Mouse (Mus musculus) stomach, embryonic 14.5 days (tissue): ENCODE data around the gene Trim33. TPM values are rescaled to one million over a fixed set of nuclear protein-coding genes. Genes with fewer than 3 reads are reported as not detected.

ENCODE experiments used
- ATAC-seq: fragments of 200-750 bp; cut with Nextera tagmentation; 2 replicates; pipeline ENCODE4 v1.8.0; 2017; ENCODE audit warnings: low read depth, moderate TSS enrichment; ENCODE audit not compliant: insufficient number of reproducible peaks, insufficient read depth, low FRiP score
- H3K27ac ChIP-seq: fragments of 300-500 bp; sonication (generic); 2 replicates; pipeline ENCODE4 v1.5.1; 2014; ENCODE audit warnings: mild to moderate bottlenecking, low read length, moderate library complexity, mixed read lengths
- H3K27me3 ChIP-seq: fragments of 300-500 bp; sonication (generic); 2 replicates; pipeline ENCODE4 v1.6.1; 2014; ENCODE audit warnings: low read length, control low read depth, mixed read lengths; ENCODE audit not compliant: control insufficient read depth, insufficient read depth
- H3K36me3 ChIP-seq: fragments of 300-500 bp; sonication (generic); 2 replicates; pipeline ENCODE4 v1.6.1; 2014; ENCODE audit warnings: mild to moderate bottlenecking, control low read depth, low read length, moderate library complexity, mixed read lengths; ENCODE audit not compliant: control insufficient read depth, insufficient read depth
- H3K4me1 ChIP-seq: fragments of 300-500 bp; sonication (generic); 2 replicates; pipeline ENCODE4 v1.6.1; 2014; ENCODE audit warnings: low read length, control low read depth, mixed read lengths; ENCODE audit not compliant: control insufficient read depth, insufficient read depth
- H3K4me2 ChIP-seq: fragments of 300-500 bp; sonication (generic); replicated peaks from 2 replicates; pipeline ENCODE4 v1.6.1; 2014; ENCODE audit warnings: low read depth, low read length, control low read depth
- H3K4me3 ChIP-seq: fragments of 300-500 bp; sonication (generic); 2 replicates; pipeline ENCODE4 v1.5.1; 2014; ENCODE audit warnings: low read depth, low read length, control low read depth
- H3K9ac ChIP-seq: fragments of 300-500 bp; sonication (generic); replicated peaks from 2 replicates; pipeline ENCODE4 v1.6.1; 2014; ENCODE audit warnings: low read depth, mild to moderate bottlenecking, control low read depth, low read length, moderate library complexity, mixed read lengths
- H3K9me3 ChIP-seq: fragments of 300-500 bp; sonication (generic); 2 replicates; pipeline ENCODE4 v1.6.1; 2016; ENCODE audit warnings: low read depth, low read length, control low read depth; ENCODE audit not compliant: control insufficient read depth
- WGBS: fragments of 180-500 bp; shearing (Covaris S2); extraction: QIAGEN DNeasy Blood & Tissue Kit; methylation state at CpG from one replicate; pipeline ENCODE4 v1.1.7; 2014; 5-methylcytosine and 5-hydroxymethylcytosine counted together
- polyA plus RNA-seq: library from polyadenylated mRNA; unstranded; fragments of >200 nt; fragmentation: Nextera tagmentation; extraction: Ambion mirVana; gene quantifications from 2 replicates; pipeline ENCODE4 v1.2.1, GENCODE M21; 2014

The Trim33 gene
- polyA plus RNA-seq, 1 experiment from 2014 or later = 36.4 TPM

DNA sequence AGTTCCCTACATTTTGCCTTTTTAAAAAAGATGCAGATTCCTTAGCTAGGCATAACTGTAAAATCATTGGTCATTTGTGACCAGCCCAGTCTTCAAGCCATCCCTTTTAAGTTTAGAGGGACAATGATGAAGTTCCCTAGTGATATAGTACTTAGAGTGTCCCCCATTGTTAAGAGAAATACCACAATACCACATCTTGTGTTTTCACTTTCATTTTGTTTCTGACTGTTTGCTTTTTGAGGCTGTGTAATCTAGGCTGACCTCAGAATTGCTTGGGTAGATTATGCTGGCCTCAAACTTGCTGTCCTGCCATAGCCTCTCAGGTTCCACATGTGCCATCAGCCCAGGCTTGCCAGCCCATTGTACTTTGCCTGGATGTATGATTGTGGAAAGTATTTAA is 35.2 kb downstream of the Trim33 start:
- H3K36me3 ChIP-seq = no peaks in the 10 kb centered on the region; the same call in 1 of the 2 replicates

DNA sequence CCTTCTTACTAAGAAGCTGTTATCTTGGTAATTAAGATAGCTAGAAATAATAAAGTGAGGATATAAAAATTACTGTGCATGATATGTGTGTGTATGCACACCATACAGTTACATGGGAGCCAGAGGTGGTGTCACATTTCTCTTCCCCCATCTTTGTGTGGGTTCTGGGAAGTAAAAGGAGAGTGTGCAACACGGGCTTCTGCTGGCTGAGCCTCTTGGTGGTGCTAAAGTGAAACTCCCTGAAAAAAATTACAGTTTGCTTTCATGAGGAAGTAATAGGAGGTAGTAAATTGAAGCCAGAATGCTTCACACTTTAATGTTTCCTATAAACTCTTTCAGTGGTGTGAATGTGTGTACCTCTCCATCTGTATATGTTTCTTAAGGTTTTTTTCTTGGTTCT is 56.3 kb downstream of the Trim33 start:
- no peak for ATAC-seq
- H3K4me1 ChIP-seq = no peaks in the 10 kb centered on the region
- peaks cover 33% of the 10 kb centered on the region for H3K36me3 ChIP-seq
- 48% methylated on average over 1 of the region's 1 CpGs for WGBS
- H3K9me3 ChIP-seq = no peaks in the 10 kb centered on the region
- no peak overlapping the region for H3K27ac ChIP-seq
- H3K4me2 ChIP-seq = no peak overlapping the region
- H3K27me3 ChIP-seq = no peaks in the 10 kb centered on the region
- no peak overlapping the region for H3K4me3 ChIP-seq
- H3K9ac ChIP-seq = no peak overlapping the region

More for the DNA sequence above, 35.2 kb downstream of the Trim33 start:
- H3K4me2 ChIP-seq = no peak overlapping the region
- no peak for ATAC-seq
- no peaks in the 10 kb centered on the region for H3K4me1 ChIP-seq
- H3K27me3 ChIP-seq = no peaks in the 10 kb centered on the region
- H3K4me3 ChIP-seq = no peak overlapping the region
- H3K9me3 ChIP-seq = no peaks in the 10 kb centered on the region
- no peak overlapping the region for H3K27ac ChIP-seq
- H3K9ac ChIP-seq = no peak overlapping the region

DNA sequence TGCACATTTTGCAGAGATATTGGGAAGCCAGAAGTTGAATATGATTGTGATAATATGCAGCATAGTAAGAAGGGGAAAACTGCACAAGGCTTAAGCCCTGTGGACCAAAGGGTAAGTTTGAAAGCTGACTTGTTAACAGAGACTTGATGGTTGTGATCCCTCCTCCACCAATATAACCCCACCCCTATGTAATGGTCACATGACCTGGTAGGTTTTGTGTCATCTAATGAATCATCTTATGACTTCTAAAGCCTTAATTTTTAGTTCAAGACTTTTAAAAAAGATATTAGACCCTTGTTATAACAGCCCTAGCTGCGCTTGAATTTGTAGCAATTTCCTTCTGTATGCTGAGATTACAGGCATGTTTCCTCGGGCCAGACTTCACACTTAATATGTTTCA is 67.6 kb downstream of the Trim33 start:
- ATAC-seq = no peak
- Histone ChIP-seq H3K9ac (no peak overlapping the region), H3K27ac (no peak overlapping the region), H3K4me2 (no peak overlapping the region), H3K36me3 (peaks cover 45% of the 10 kb centered on the region), H3K9me3 (no peaks in the 10 kb centered on the region), H3K27me3 (no peaks in the 10 kb centered on the region), H3K4me3 (no peak overlapping the region), H3K4me1 (no peaks in the 10 kb centered on the region)
- 93% methylated on average over 2 of the region's 2 CpGs for WGBS

DNA sequence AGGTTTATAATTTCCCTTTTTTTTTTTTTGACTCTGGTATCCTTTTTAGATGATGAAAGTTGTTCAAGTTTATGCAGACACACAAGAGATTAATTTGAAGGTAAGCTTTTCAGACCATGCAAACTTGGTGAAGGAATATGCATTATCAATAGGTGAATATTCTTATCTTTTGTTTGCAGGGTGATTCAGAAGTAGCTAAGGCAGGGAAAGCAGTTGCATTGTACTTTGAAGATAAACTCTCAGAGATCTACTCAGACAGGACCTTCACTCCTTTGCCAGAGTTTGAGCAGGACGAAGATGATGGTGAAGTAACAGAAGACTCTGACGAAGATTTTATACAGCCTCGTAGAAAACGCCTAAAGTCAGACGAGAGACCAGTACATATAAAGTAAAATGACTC is 74.4 kb downstream of the Trim33 start:
- WGBS = 85% methylated on average over 5 of the region's 5 CpGs
- no peaks in the 10 kb centered on the region for H3K4me1 ChIP-seq
- H3K4me3 ChIP-seq = no peak overlapping the region
- no peak overlapping the region for H3K27ac ChIP-seq
- H3K9me3 ChIP-seq = no peaks in the 10 kb centered on the region
- H3K36me3 ChIP-seq = peaks cover 32% of the 10 kb centered on the region
- H3K4me2 ChIP-seq = no peak overlapping the region
- no peaks in the 10 kb centered on the region for H3K27me3 ChIP-seq
- ATAC-seq = no peak
- no peak overlapping the region for H3K9ac ChIP-seq

GRCm38 (mm10) chr3:103354041-103354440 is 74.9 kb downstream of the Trim33 start:
- Histone ChIP-seq H3K27ac (no peak overlapping the region), H3K4me3 (no peak overlapping the region), H3K9ac (no peak overlapping the region), H3K9me3 (no peaks in the 10 kb centered on the region), H3K4me1 (no peaks in the 10 kb centered on the region), H3K36me3 (peaks cover 28% of the 10 kb centered on the region), H3K27me3 (no peaks in the 10 kb centered on the region), H3K4me2 (no peak overlapping the region)
- ATAC-seq = no peak
- WGBS = 91% methylated on average over 2 of the region's 2 CpGs

DNA sequence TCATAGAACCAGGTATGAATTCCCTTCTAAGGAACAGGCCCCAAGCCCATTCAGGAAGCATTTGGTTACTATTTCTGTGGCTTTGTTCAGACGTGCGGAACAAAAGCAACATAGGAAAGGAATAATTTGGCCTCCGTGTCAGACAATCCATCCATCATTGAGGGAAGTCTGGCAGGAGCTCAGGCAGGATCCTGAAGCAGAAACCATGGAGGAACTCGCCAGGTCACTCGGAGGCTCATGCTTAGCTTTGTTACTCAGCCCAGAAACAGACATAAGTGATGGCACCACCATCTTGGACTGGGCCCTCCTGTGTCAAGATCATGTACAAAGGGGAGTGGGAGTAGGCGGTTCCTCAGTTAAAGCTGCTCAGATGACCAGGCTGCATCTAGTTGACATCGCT is 82.1 kb downstream of the Trim33 start:
- H3K4me2 ChIP-seq = no peak overlapping the region
- no peaks in the 10 kb centered on the region for H3K4me1 ChIP-seq
- no peaks in the 10 kb centered on the region for H3K36me3 ChIP-seq
- ATAC-seq = no peak
- H3K9ac ChIP-seq = no peak overlapping the region
- H3K9me3 ChIP-seq = no peaks in the 10 kb centered on the region
- H3K27ac ChIP-seq = no peak overlapping the region
- H3K27me3 ChIP-seq = no peaks in the 10 kb centered on the region
- 64% methylated on average over 7 of the region's 7 CpGs for WGBS
- H3K4me3 ChIP-seq = no peak overlapping the region

- no peak for ATAC-seq
- Histone ChIP-seq H3K9me3 (no peaks in the 10 kb centered on the region), H3K36me3 (no peaks in the 10 kb centered on the region), H3K9ac (no peak overlapping the region), H3K27me3 (no peaks in the 10 kb centered on the region), H3K4me1 (no peaks in the 10 kb centered on the region), H3K4me2 (no peak overlapping the region), H3K27ac (no peak overlapping the region), H3K4me3 (no peak overlapping the region)
- WGBS = 72% methylated on average over 11 of the region's 11 CpGs
Observed at GRCm38 (mm10) chr3:103364182-103364945, 85.3 kb downstream of the Trim33 start.

DNA sequence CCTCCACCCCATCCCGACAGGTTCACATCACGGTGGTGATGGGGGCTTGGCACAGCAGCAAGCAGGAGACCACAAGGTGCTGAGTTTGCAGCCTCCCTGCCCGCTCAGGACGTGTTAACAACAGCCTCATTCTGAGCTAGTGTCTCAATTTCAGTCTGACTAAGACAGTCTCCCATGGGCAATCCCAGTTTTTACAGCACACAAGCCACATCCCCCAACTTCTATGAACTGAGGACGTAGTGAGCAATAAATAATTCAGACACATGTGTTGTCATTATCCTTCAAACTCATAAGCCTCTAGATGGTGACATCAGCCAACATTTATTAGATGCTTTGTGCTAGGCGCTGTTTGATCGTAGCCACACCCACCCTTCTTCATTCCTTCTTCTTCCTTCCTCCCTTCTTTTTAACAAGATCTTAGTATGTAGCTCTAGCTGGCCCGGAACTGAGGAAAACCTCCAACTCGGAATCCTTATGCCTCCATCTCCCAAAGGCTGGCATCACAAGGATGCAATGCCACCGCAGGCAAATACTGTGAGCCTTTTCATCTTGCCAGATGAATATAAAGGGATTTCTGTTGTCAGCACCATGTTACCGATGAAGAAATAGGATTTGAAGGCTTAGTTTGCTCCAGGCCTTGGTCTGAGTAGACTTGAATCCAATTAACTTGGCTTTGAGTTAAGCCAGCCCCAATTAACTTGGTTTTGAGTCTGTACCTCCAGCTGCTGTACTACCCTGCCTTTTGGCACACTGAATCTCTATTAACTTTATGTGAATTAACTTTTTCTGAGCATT is 88.3 kb downstream of the Trim33 start:
- H3K4me2 ChIP-seq = no peak overlapping the region
- H3K4me1 ChIP-seq = no peaks in the 10 kb centered on the region
- no peak for ATAC-seq
- no peak overlapping the region for H3K9ac ChIP-seq
- no peak overlapping the region for H3K4me3 ChIP-seq
- H3K27me3 ChIP-seq = no peaks in the 10 kb centered on the region
- H3K36me3 ChIP-seq = no peaks in the 10 kb centered on the region
- WGBS = 73% methylated on average over 11 of the region's 11 CpGs
- no peaks in the 10 kb centered on the region for H3K9me3 ChIP-seq
- H3K27ac ChIP-seq = no peak overlapping the region
